Mouse (Mus musculus) thymus, adult 2 months (tissue): ENCODE measurements around the gene Pla1a.
"Not testable (repeated sequence)": the region's sequence is repeated elsewhere in the genome, so short reads cannot be mapped to it uniquely, and the experiment has no call there.

ENCODE experiments used
- CTCF ChIP-seq: fragments of 200-500 bp; IDR thresholded peaks from 2 replicates; pipeline ENCODE4 v1.5.1; 2012; ENCODE audit warnings: mild to moderate bottlenecking, control low read depth, low read length, moderate library complexity, borderline replicate concordance; ENCODE audit not compliant: control insufficient read depth, poor library complexity, insufficient read depth; ENCODE audit errors: extremely low read depth
- POLR2A ChIP-seq: fragments of 200-500 bp; IDR thresholded peaks from 2 replicates; pipeline ENCODE4 v1.6.1; 2012; ENCODE audit warnings: mild to moderate bottlenecking, low read length, control low read depth, moderate library complexity; ENCODE audit not compliant: control insufficient read depth, poor library complexity, insufficient read depth; ENCODE audit errors: extremely low read depth

GRCm38 (mm10) chr16:38477241-38477608, 44.3 kb upstream of the Pla1a start:
- not testable (repeated sequence) for TF ChIP-seq CTCF, POLR2A
